Mouse (Mus musculus): ENCODE results near the gene Slc43a3.
"Not testable (repeated sequence)": the region's sequence is repeated elsewhere in the genome, so short reads cannot be mapped to it uniquely, and the experiment has no call there.

Slc43a3 gene

DNA sequence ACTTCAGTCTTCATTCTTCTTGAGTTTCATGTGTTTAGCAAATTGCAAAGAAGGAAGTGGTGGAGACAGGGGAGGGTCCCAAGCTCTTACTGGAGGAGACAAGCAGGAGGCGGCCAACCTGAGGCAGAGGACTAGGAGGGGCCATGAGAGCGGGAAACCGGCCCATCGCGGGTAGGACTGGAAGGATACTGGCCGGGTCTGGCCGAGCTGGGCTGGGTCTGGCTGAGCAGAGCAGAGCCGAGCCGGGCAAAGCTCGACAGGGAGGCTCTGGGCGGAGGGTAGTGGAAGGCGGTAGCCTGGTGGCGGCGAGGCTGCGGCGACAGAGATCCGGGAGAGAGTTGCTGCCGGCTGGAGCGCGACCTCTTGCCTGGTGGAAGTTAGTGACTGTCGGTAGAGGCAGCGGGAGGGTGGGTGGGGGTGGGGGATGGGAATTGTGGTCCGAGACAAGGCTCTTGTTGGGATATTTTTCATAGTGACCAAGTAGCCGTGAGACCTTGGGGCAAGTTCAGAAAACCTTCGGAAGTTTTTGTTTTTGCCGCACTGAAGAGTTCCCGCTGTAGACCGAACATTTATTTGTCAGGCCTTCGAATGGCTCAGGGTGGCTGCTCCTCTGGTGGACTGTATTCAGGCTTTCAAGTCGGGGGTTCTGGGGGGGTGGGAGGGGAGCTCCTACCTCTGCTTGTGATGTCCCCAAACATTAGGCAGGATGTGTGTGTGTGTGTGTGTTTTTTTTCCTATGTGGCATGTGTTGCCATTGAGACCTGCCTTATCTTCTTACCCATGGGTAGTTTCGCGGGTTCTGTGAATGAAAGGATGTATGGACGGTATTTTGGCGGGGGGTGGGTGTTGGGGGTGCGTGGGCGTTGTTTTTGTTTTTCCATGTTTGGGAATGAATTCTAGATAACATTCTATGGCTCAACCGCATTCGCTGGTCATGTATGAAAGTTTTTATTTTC lies at the start of gene Slc43a3:
TSS of gene Slc43a3 (plus strand) at position 106 of the 956 bp plus-strand sequence.
- DNase-seq: peak; percentile 80

GRCm38 (mm10) chr2:84886821-84887281 lies 49.5 kb upstream of the Slc43a3 start:
- DNase-seq: peak; percentile 46

GRCm38 (mm10) chr2:84887411-84888271 lies 48.7 kb upstream of the Slc43a3 start:
- DNase-seq: peak; percentile 61

DNA sequence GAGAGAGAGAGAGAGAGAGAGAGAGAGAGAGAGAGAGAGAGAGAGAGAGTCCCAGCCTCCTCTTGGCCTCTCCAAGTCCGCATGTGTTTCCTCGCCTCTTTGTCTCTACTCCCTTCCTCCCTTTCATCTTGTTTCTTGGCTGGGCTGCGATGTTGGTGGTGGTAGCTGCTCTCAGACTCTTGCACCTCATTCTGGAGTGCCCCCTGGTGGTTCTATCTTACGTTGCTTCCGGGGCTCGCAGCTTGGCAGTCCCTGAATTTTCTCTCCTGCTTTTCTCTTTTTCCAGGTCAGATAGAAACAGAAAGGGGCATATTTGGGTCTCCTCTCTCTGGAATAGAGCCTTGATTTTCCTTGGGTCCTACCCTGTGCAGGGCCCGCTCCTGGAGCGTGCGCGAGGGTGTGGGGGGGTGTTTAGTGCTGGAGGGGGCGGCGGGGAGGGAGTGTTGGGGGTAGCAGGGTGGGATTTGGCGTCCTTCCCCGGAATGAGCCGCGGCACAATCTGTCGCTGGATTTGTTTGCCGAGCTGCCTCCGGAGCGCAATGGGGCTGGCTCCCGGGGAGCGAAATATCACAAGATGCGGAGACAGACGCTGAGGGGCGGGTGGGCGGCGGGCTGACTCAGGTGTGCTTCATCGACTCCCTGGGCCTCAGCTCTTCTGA lies 47.6 kb upstream of the Slc43a3 start:
- DNase-seq: peak; percentile 75

- DNase-seq: no peak
Observed at GRCm38 (mm10) chr2:84889316-84890044, 46.9 kb upstream of the Slc43a3 start.

GRCm38 (mm10) chr2:84890045-84890340 lies 46.4 kb upstream of the Slc43a3 start:
- DNase-seq: peak; percentile 85

DNA sequence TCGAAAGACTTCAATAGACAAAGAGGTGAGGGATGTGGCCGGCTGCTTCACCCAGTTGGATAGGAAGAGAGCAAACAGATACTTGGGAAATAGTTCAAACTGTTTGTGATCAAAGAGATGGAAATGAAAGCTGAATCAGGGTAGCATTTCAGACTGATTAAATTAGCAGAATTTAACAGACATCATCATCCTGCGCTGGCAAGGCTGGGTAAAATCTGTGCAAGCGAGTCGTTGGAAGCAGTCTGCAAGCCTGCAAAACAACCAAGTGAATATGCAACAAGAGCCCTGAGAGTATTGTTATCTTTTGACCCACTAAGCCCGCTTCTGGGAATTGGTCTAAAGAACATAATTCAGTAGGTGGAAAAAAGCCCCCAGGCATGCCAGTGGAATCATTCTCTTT lies 43.0 kb upstream of the Slc43a3 start:
- no peak for DNase-seq

GRCm38 (mm10) chr2:84895495-84896198 lies 40.7 kb upstream of the Slc43a3 start:
- no peak for DNase-seq

DNA sequence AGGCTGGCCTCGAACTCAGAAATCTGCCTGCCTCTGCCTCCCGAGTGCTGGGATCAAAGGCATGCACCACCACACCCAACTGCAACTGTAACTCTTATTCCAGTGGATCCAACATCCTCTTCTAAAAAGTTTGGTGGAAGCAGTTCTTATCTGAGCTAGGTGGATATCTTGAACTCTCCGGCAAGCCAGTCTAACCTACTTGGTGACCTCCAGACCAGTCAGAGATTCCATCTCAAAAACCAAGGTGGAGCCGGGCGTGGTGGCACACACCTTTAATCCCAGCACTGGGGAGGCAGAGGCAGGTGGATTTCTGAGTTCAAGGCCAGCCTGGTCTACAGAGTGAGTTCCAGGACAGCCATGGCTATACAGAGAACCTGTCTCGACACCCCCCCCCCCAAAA lies 39.7 kb upstream of the Slc43a3 start:
- not testable (repeated sequence) for DNase-seq

- no peak for DNase-seq
Observed at GRCm38 (mm10) chr2:84912722-84913121, 23.7 kb upstream of the Slc43a3 start.

- DNase-seq: no peak
Observed at GRCm38 (mm10) chr2:84913881-84914280, 22.5 kb upstream of the Slc43a3 start.

GRCm38 (mm10) chr2:84915330-84915729 lies 21.0 kb upstream of the Slc43a3 start:
- peak; percentile 35 for DNase-seq

DNA sequence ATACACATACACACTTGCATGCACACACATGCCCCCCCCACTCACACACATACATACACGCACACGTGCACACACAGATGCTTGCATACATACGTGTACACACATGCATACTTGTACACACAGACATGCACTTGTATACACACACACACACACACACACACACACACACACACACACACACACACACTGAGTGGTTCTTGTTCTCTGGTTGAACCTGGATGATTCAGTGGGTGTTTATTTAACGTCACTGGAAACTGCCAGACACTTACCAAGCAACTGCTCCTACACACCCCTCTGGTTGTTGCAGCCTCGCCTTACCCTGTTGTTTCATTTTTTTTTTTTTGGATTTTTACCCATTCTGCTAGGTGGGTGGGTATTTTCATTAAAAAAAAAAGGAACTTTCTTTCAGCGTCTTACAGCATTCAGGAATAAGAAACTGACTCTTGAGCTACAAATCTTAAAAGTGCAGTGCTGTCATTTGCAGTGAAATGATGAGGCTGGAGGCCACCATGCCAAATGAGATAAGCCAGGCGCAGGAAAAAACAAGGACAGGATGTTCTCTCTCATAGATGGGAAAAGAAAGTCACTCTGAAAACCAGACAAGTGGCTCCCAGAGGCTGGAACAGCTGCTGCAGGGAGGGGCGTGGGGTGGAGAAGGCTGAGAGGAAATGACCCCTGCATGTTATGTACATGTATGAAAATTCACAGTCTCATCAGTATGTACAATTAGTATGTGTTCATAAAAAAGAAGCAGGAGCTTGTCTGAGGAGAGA lies 19.6 kb upstream of the Slc43a3 start:
- peak; percentile 61 for DNase-seq

GRCm38 (mm10) chr2:84918188-84918587 lies 18.2 kb upstream of the Slc43a3 start:
- no peak for DNase-seq

DNA sequence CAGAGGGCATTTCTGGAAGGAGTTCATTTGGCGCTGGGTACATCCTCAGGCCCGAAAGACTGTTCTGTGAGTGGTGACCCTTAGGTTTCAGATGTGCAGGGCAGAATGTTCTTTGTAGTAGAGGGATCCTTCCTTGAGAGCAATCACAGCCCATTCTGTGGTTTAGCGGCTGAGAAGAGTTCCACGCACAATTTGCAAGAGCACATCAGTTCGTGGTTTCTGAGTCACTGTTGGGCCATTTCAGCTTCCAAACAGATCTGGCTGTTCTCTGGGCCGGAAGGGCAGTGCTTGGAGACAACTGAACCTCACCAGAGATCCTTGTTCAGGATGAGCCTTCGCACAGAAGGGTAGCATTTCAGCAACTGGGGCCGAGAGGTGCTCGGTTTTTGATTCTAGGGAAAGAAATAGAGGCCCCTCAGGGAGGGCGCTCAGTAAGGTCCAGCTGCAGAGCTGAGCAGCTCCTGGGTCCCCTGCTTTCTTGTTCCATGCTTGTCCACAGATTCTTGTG lies 16.7 kb upstream of the Slc43a3 start:
- DNase-seq: no peak

DNA sequence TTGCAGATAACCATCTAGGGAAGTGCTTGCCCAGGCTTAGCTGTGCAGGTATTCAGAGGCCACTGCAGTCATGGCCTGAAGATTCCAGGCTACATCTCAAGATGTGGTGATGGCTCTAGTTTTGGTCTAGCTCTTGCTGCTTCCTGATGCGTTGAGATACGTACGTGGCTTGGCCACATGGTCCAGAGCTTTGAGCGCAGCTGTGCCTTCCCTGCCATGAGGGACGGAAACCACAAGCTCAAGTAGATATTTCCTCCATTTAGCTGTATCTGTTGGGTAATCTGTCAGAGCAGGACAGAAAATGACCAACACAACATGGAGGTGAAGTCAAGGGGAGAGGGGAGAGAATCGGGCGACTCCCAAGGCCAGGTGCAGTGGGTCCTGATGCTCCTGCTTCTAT lies 6.2 kb upstream of the Slc43a3 start:
- no peak for DNase-seq

- DNase-seq: peak; percentile 29
Observed at GRCm38 (mm10) chr2:84933992-84934648, 2.3 kb upstream of the Slc43a3 start.

DNA sequence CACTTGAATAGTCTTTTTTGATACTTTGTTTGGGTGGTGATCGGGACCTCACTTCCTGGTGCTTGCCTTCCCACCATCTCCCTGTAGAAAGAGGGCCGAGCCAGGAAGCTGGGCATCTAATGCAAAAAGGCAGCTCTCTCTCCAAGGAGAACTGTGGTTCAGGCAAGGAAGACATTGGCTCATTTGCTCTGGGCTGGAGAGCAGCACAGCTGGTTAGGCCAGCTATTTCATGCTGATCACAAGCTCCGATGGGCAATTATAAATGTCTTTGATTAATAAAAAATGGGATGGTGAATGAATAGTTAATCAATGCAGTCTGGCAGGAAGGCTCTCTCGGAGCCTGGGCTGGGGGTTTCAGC lies 1.8 kb upstream of the Slc43a3 start:
- no peak for DNase-seq

GRCm38 (mm10) chr2:84935065-84935464 lies 1.3 kb upstream of the Slc43a3 start:
- no peak for DNase-seq

- DNase-seq: peak; percentile 27
Observed at GRCm38 (mm10) chr2:84937491-84938150, 1.2 kb downstream of the Slc43a3 start.
